Mouse (Mus musculus): ENCODE data around the gene Zxdc. TPM values are rescaled to one million over a fixed set of nuclear protein-coding genes. Genes with fewer than 3 reads are reported as not detected.

Zxdc gene
- total RNA-seq (2021), result 10 to 100 TPM; 27.2 to 29.9 TPM

- peak; percentile 100 for DNase-seq (ENCODE audit: low spot score in 2 of 2)
- intact Hi-C loops (cut with DNase I), result no loop called here
Measured at GRCm38 (mm10) chr6:90368976-90369724, at the start of gene Zxdc. Gene Zxdc (plus strand): TSS chr6:90369492.

GRCm38 (mm10) chr6:90320429-90320828 lies 48.9 kb upstream of the Zxdc start:
- intact Hi-C loops (cut with DNase I), result no loop called here
- DNase-seq (ENCODE audit: low spot score in 2 of 2), result no peak

GRCm38 (mm10) chr6:90321811-90322210 lies 47.5 kb upstream of the Zxdc start:
- intact Hi-C loops (cut with DNase I), result no loop called here
- DNase-seq (ENCODE audit: low spot score in 2 of 2), result no peak

GRCm38 (mm10) chr6:90324026-90324425 lies 45.3 kb upstream of the Zxdc start:
- intact Hi-C loops (cut with DNase I), result no loop called here
- DNase-seq (ENCODE audit: low spot score in 2 of 2), result no peak

- intact Hi-C loops (cut with DNase I), result no loop called here
- DNase-seq (ENCODE audit: low spot score in 2 of 2), result no peak
Measured at GRCm38 (mm10) chr6:90324463-90324862, 44.8 kb upstream of the Zxdc start.

- DNase-seq (ENCODE audit: low spot score in 2 of 2), result no peak
- intact Hi-C loops (cut with DNase I), result no loop called here
Measured at GRCm38 (mm10) chr6:90324991-90325390, 44.3 kb upstream of the Zxdc start, which contains the start of gene Chst13. Gene Chst13 (minus strand): TSS chr6:90325185.

- intact Hi-C loops (cut with DNase I), result loop anchor here (1.0 kb wide), 1 partner anchor 647 kb away; no protein-coding TSS in a partner anchor
- peak; percentile 26 to 50 for DNase-seq (ENCODE audit: low spot score in 2 of 2)
Measured at GRCm38 (mm10) chr6:90327670-90328069, 41.6 kb upstream of the Zxdc start.

- intact Hi-C loops (cut with DNase I), result no loop called here
- DNase-seq (ENCODE audit: low spot score in 2 of 2), result peak; percentile 29 to 44
Measured at GRCm38 (mm10) chr6:90329953-90330352, 39.3 kb upstream of the Zxdc start.

GRCm38 (mm10) chr6:90332561-90333425 lies 36.5 kb upstream of the Zxdc start, which contains the start of gene Uroc1:
Gene Uroc1 (plus strand): TSS chr6:90333284.
- DNase-seq (ENCODE audit: low spot score in 2 of 2), result no peak
- intact Hi-C loops (cut with DNase I), result no loop called here

- DNase-seq (ENCODE audit: low spot score in 2 of 2), result no peak
- intact Hi-C loops (cut with DNase I), result no loop called here
Measured at GRCm38 (mm10) chr6:90334244-90334643, 35.0 kb upstream of the Zxdc start.

- no peak for DNase-seq (ENCODE audit: low spot score in 2 of 2)
- intact Hi-C loops (cut with DNase I), result no loop called here
Measured at GRCm38 (mm10) chr6:90342343-90342742, 26.9 kb upstream of the Zxdc start.

GRCm38 (mm10) chr6:90347183-90347582 lies 22.1 kb upstream of the Zxdc start:
- intact Hi-C loops (cut with DNase I), result no loop called here
- DNase-seq (ENCODE audit: low spot score in 2 of 2), result no peak

- DNase-seq (ENCODE audit: low spot score in 2 of 2), result peak in 1 of 2 experiments; percentile 17
- intact Hi-C loops (cut with DNase I), result no loop called here
Measured at GRCm38 (mm10) chr6:90348500-90348899, 20.8 kb upstream of the Zxdc start.

- no peak for DNase-seq (ENCODE audit: low spot score in 2 of 2)
- intact Hi-C loops (cut with DNase I), result no loop called here
Measured at GRCm38 (mm10) chr6:90350011-90350410, 19.3 kb upstream of the Zxdc start.

GRCm38 (mm10) chr6:90358142-90358541 lies 11.2 kb upstream of the Zxdc start:
- DNase-seq (ENCODE audit: low spot score in 2 of 2), result no peak
- intact Hi-C loops (cut with DNase I), result no loop called here

- intact Hi-C loops (cut with DNase I), result no loop called here
- no peak for DNase-seq (ENCODE audit: low spot score in 2 of 2)
Measured at GRCm38 (mm10) chr6:90359445-90359844, 9.8 kb upstream of the Zxdc start.

GRCm38 (mm10) chr6:90360024-90360781 lies 9.1 kb upstream of the Zxdc start:
- no peak for DNase-seq (ENCODE audit: low spot score in 2 of 2)
- intact Hi-C loops (cut with DNase I), result no loop called here

GRCm38 (mm10) chr6:90360922-90361614 lies 8.2 kb upstream of the Zxdc start:
- intact Hi-C loops (cut with DNase I), result no loop called here
- DNase-seq (ENCODE audit: low spot score in 2 of 2), result no peak

- intact Hi-C loops (cut with DNase I), result no loop called here
Measured at GRCm38 (mm10) chr6:90363301-90363700, 6.0 kb upstream of the Zxdc start.

More at GRCm38 (mm10) chr6:90363301-90363700, 6.0 kb upstream of the Zxdc start:
- no peak for DNase-seq (ENCODE audit: low spot score in 2 of 2)

Data from left cerebral cortex, postnatal 25 days (tissue).